Mouse (Mus musculus): ENCODE measurements at regions not wholly inside any gene's neighbourhood (a gene's known extent, or its start where the extent isn't known, plus 50 kb on each side); places are given as distances from the start of the nearest gene placed in this dataset.

GRCm38 (mm10) chr7:72362690-72363089, 56.3 kb upstream of the Mctp2 start:
- in situ Hi-C loops (cut with MboI; ENCODE audit: low sequenced_read_pairs), result no loop called here

DNA sequence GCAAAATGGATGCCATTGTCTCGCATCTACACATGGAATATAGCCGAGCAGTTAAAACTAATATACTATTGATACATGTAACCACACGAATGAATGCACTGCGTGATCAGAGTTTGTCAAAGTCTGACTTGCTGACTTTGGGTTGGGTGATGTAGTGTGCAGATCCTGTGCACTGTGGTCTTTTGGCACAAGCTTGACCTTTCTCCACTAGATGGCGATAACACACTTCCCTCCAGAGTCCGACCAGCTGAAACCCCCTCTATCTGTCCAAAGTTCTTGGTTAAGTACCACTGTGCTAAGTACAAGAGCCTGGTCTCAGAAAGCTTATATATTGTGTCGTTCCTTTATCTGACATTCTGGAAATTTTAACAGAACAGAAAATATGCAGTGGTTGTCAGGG, 84.9 kb upstream of the Mctp2 start:
- in situ Hi-C loops (cut with MboI; ENCODE audit: low sequenced_read_pairs), result no loop called here

- in situ Hi-C loops (cut with MboI; ENCODE audit: low sequenced_read_pairs), result loop anchor here (10.0 kb wide), 2 partner anchors 1025 to 1255 kb away; no protein-coding TSS in a partner anchor
Measured at GRCm38 (mm10) chr7:72400056-72400455, 93.6 kb upstream of the Mctp2 start.

DNA sequence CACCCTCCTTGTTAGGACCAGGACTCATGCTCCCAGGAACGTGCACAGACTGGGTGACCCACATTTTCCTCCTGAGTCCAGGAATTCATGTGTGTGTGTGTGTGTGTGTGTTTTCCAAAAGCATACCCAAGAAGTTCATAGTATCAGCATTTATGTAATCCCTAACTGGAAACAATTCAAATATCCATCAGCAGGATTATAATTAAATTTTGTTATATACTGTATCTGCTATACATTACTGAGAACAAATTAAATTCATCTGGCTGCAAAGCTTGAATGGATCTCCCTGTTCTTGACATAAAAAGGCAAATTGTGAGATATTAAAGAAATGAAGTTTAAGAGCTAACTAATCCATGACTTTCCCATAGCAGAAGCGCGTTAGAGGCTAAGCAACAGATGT, 99.7 kb upstream of the Mctp2 start:
- in situ Hi-C loops (cut with MboI; ENCODE audit: low sequenced_read_pairs), result loop anchor here (10.0 kb wide), 2 partner anchors 1019 to 1249 kb away; no protein-coding TSS in a partner anchor

- in situ Hi-C loops (cut with MboI; ENCODE audit: low sequenced_read_pairs), result loop anchor here (10.0 kb wide), 2 partner anchors 1016 to 1246 kb away; no protein-coding TSS in a partner anchor
Measured at GRCm38 (mm10) chr7:72408409-72408986, 102.1 kb upstream of the Mctp2 start.

DNA sequence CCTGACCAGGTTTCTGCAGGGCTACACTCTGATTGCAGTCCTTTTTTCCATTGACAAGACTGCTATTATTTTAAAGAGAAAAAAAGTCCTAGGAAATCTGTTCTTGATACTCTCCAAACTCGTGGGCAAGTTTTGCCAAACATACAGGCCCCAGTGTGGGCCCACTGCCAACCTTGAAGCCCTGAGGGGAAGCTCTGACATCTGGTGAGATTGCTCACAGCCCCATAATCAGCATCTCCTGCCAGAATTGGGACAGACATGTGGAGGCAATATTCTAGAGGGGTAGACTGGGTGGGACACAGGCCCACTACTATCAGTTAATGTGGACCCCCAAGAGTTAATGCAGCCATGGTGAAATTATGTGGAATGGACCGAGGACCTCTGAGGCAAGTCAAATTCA, 132.1 kb upstream of the Mctp2 start:
- in situ Hi-C loops (cut with MboI; ENCODE audit: low sequenced_read_pairs), result no loop called here

DNA sequence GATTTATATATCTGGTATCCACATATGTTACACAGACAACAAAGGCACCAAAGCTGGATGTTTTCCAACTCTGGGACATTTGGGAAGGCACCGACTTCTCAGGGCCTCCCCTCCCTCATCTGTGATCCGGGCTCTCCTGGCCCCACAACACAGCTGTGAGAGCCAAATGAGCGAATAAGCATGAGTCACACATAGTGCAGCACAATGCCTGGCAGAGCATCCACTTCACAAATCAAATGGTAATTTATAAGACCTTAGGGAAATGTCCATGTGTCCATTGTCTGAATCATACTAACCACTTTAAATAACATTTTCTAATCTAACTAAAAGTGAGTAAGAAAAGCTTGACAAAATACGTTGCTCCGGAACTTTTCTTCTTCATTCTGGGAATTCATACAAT, 135.6 kb upstream of the Mctp2 start:
- in situ Hi-C loops (cut with MboI; ENCODE audit: low sequenced_read_pairs), result no loop called here

- in situ Hi-C loops (cut with MboI; ENCODE audit: low sequenced_read_pairs), result no loop called here
Measured at GRCm38 (mm10) chr7:72444016-72444415, 137.6 kb upstream of the Mctp2 start.

DNA sequence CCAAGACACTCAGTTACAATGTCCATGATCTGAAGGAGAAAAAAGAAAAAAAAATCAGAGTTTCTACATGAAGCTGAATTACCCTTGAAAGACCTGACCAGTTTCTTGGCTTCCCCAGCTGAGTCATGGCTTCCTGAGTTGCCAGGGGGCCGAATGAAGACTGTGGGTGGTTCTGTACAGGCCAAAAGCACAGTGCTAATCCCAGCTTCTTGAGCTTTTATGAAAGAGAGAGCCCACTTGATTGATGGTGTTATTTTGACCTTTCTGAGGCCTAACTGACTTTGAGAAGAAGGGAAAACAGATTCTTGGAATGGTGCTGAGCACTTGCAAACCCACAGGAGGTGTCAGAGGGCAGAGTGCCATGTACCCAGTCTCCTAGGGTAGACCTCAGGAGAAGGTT, 138.4 kb upstream of the Mctp2 start:
- in situ Hi-C loops (cut with MboI; ENCODE audit: low sequenced_read_pairs), result no loop called here

DNA sequence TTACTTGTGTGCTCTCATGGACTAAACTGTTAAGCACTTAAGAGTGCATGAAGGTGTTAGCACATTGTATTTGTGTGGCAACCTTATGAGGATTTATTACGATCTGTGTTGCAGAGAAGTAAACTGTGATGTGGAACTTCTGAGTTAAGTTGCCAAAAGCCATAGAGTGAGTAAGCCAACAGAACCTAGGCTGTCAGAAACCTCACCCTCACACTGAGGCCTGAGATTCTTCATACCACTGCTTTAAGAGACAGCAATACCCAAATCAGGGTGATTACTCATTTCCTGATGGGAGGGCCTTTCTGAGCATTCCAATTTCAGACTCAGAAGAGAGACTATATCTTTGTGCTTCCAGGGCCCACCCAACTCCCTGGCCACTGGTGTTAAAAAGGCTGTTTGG, 140.5 kb upstream of the Mctp2 start:
- in situ Hi-C loops (cut with MboI; ENCODE audit: low sequenced_read_pairs), result no loop called here

GRCm38 (mm10) chr7:72462978-72463377, 156.6 kb upstream of the Mctp2 start:
- in situ Hi-C loops (cut with MboI; ENCODE audit: low sequenced_read_pairs), result no loop called here

DNA sequence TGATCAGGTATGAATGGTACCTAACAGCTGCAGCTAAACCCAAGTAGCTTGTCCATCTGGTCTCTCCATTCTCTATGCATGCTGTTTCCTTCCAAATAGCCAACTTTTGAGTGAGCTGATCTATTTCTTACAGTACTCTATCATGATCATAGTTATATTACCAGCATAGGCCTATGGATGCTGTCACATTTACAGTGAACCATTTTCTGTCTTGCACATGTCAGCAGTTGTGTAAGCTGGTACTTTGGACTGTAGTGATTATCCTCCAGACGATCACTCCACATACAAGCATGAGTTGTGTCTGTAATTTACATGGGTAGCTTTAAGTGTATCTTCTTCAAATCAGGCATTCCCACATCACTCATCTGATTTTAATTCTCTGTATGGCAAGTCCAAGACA, 158.2 kb upstream of the Mctp2 start:
- in situ Hi-C loops (cut with MboI; ENCODE audit: low sequenced_read_pairs), result no loop called here

GRCm38 (mm10) chr7:72469691-72470090, 163.3 kb upstream of the Mctp2 start:
- in situ Hi-C loops (cut with MboI; ENCODE audit: low sequenced_read_pairs), result no loop called here

DNA sequence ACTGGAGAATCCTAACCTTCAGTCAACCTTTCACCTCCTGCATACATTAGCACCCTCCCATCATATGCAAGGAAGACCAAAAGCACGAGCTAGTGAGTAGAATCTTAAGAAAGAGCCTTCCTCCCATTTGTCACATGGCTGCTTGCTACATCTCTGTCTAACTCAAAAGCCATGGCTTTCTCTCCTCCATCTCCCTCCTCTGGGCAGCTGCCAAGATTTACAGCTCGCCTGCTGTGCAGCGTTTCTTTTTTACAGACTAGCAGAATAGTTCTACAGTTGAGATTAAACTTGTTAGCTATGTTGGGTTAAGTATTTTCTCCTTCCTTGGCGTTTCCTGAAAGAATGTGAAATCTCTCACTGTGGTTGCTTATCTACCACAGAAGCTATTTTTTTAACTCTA, 168.3 kb upstream of the Mctp2 start:
- in situ Hi-C loops (cut with MboI; ENCODE audit: low sequenced_read_pairs), result no loop called here

DNA sequence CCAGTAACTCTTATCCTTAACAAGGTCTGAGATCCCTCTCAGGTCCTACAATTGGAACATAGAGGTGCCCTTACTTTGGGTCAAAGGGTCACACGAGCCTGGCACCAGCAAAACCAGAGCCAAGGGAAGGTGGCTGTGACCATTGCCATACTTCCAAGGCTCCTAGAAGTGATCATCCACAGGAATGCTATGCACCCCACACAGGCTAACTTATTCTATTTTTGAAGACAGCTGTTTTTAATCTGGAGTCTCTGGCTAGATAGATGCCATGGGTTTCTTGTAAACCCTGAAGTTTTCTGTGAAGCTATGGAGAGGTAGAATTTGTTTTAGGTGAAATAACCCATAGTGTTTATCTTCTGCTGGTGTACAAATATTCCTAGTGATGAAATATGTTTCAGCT, 172.5 kb upstream of the Mctp2 start:
- in situ Hi-C loops (cut with MboI; ENCODE audit: low sequenced_read_pairs), result no loop called here

DNA sequence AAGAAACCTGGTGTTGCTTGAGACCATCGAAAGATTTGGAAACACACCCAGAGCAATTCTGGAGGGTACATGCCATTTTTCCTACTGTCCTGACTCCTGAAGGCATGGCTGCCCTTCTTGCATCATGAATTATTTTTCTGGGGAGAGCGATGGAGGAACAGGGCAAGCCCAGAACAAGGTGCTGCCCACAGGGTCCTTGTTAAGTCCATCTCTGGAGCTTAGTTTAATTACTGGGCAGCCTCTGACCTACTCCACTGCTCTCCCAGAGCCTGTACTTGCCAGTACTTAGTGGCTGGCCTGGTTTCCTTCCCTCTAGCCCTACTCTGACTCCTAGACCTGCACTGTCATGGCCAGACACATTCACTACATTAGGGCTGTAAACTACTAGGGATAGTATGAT, 174.9 kb upstream of the Mctp2 start:
- in situ Hi-C loops (cut with MboI; ENCODE audit: low sequenced_read_pairs), result no loop called here

- in situ Hi-C loops (cut with MboI; ENCODE audit: low sequenced_read_pairs), result no loop called here
Measured at GRCm38 (mm10) chr7:72490161-72490560, 183.8 kb upstream of the Mctp2 start.

DNA sequence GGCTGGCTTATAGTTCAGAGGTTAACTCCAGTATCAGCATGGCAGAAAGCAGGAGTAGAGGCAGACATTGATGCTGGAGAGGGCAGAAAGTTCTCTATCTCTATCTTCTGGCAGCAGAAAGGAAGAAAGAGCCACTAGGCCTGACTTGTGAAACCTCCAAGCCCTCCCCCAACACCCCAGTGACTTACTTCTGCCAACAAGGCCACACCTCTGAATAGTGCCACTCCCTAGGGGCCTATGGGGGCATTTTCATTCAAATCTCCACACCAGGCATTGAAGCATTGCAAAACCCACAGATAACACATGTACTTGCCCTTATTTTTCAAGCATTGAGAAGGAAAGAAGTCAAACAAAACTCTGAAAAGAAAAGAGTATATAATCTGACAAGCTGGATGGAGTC, 186.9 kb upstream of the Mctp2 start:
- in situ Hi-C loops (cut with MboI; ENCODE audit: low sequenced_read_pairs), result no loop called here

- in situ Hi-C loops (cut with MboI; ENCODE audit: low sequenced_read_pairs), result no loop called here
Measured at GRCm38 (mm10) chr7:72496933-72497631, 190.7 kb upstream of the Mctp2 start.

GRCm38 (mm10) chr7:72498562-72499230, 192.3 kb upstream of the Mctp2 start:
- in situ Hi-C loops (cut with MboI; ENCODE audit: low sequenced_read_pairs), result no loop called here

DNA sequence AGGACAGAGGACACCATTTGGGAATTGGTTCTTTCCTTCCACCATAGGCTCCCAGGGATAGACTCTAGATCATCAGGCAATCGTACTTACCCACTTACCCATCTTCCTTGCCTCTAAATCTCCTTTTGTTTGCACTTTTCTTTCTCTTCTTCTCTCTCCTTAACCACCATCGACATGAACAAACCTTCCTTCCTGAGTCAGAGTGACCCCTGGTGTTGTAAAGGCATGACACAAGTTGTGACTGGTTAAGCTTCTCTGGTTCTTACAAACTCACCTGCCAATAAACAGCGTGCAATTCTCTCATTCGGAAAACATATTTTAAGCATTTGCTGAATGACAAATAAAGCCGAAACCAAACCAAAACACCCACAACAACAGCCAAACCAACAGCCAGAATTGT, 193.4 kb upstream of the Mctp2 start:
- in situ Hi-C loops (cut with MboI; ENCODE audit: low sequenced_read_pairs), result no loop called here

- in situ Hi-C loops (cut with MboI; ENCODE audit: low sequenced_read_pairs), result no loop called here
Measured at GRCm38 (mm10) chr7:72500190-72500589, 193.8 kb upstream of the Mctp2 start.

All from CH12F3 (cell line).